Mouse (Mus musculus) brown adipose tissue, adult 24 weeks (tissue): ENCODE results near the gene Nfyc. TPM values are rescaled to one million over a fixed set of nuclear protein-coding genes. Genes with fewer than 3 reads are reported as not detected.

Experiments
- H3K27ac ChIP-seq: fragments of 200-500 bp; replicated peaks from 2 replicates; pipeline ENCODE4 v1.5.1; 2012; ENCODE audit warnings: low read depth, mild to moderate bottlenecking, low read length
- H3K4me1 ChIP-seq: fragments of 200-500 bp; 2 replicates; pipeline ENCODE4 v1.6.1; 2012; ENCODE audit warnings: low read length, mixed read lengths; ENCODE audit not compliant: control insufficient read depth, insufficient read depth, insufficient read length
- H3K4me3 ChIP-seq: fragments of 200-500 bp; 2 replicates; pipeline ENCODE4 v1.5.1; 2012; ENCODE audit warnings: low read depth, mild to moderate bottlenecking, low read length, moderate library complexity; ENCODE audit not compliant: insufficient read depth
- polyA plus RNA-seq: library from polyadenylated mRNA; stranded (reverse); fragments of >200 nt; gene quantifications from 2 replicates; pipeline ENCODE4 v1.2.4, GENCODE M21; 2012; ENCODE audit not compliant: missing spikeins, insufficient read depth, insufficient read length

Nfyc gene
- polyA plus RNA-seq = 37.2 and 49.9 TPM in 2 replicates

DNA sequence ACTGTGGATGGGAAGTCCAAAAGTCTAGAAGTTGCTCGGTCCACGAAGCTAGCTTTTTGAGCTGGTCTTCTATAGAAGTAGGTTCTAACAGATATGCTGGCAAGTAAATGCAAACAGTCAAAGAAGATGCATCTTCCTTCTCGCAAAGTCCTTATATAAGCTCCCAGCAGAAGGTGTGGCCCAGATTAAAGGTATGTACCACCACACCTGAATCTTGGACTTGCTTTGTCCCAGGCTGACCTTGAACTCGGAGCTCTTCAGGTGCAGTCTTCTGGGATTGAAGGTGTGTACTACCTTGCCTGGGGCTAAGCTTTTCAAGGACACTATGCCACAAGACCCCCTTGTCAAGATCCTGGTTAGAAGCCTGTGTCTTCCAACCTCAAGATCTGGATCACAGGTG lies at the start of gene Nfyc:
TSS of gene Nfyc (minus strand) at position 101 of the 400 bp plus-strand sequence.
- no peak within 1 kb of the TSS for H3K27ac ChIP-seq
- H3K4me3 ChIP-seq = no peak within 1 kb of the TSS
- no peaks in the 10 kb centered on the region for H3K4me1 ChIP-seq

DNA sequence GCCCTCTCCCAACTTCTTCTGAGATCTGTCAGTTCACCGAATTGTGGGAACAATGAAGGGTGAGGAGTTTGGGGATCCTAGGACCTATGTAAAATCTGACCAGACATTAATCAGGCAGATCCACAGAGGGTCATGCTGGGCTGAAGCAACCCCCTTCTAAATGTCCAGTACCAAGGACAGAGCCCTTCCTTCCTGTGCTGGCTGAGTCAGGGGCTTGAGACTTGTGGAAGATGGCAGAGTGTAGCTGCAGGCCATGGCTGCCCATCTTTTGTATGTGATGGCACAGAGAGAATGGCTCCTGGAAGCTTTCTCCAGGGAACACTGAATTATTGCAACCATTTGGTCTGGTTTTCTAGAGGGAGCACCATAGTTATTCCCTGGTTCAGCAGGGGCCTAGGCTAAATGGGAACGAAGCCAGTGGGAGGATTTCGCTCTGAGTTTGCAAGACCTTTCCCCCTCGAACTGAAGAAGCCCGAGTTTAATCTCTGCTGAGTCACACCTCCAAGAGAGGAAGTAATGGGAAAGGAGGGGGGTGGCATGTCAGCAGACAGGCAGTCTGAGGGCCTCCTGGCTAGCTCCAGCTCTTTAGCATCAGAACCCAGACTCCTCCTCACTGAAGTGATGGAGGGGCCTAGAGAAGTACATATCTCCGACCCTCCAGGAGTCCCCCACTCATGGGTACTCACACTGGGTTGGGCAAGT lies 49.5 kb upstream of the Nfyc start:
- Histone ChIP-seq H3K27ac (no peak overlapping the region), H3K4me1 (peaks cover 5% of the 10 kb centered on the region; the same call in 1 of the 2 replicates), H3K4me3 (no peak overlapping the region)

DNA sequence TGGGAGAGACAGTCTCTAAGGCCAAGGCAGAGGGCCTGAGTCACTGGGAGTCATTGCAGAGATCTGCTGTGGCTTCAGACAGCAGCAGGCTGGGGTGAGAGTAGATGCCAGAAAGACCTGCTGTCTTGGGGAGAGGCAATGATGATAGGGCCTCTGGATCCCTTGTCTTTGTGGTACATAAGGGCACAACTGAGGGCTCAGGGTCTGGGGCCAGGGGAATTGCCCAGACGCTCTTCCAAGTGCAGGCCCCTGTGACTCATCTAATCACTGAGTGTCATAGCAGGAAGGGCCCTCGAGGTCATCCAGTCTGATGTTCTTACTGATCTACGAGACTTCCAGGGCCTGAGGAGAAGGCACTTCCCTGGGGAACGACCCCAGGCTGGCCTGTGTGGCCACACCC lies 48.0 kb upstream of the Nfyc start:
- Histone ChIP-seq H3K27ac (no peak overlapping the region), H3K4me1 (no peaks in the 10 kb centered on the region), H3K4me3 (no peak overlapping the region)

DNA sequence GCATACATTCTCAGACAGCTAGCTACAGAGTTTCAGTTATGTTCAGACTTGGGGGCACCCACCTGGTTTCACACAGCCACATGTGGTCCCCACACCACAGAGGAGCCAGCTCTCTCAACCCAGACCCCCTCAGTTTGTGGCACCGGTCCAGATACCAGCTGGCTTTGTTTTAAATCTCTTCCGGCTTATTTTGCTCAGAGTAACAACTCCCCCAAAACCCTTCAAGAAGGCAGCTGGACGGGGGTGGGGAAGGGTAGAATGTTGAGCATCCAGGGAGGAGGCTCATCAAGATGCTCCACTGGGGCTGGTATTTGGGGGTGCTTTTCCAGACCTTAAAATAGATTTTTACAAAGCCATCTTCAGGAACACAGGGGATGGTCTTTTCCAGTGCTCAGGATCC lies 47.4 kb upstream of the Nfyc start:
- no peak overlapping the region for H3K4me3 ChIP-seq
- no peaks in the 10 kb centered on the region for H3K4me1 ChIP-seq
- no peak overlapping the region for H3K27ac ChIP-seq

DNA sequence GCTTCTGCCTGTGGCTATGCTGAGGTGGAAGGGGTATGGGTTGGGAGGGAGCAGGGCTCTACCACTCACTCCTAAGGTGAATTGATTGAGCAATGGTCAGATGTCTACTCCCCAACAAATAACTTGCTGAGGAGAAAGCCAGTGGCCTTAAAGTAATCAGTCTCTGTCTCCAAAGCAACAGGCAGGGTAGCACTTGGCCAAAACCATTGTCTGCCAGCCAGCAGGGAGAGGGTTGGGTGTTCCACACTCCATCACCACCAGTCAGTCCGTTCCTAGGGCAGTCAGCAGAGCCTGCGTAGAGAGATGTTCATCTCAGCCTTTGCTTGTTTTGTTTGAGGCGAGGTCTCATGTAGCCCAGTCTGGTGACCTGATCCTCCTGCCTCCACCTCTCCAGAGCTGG lies 44.6 kb upstream of the Nfyc start:
- H3K27ac ChIP-seq = no peak overlapping the region
- H3K4me3 ChIP-seq = no peak overlapping the region
- no peaks in the 10 kb centered on the region for H3K4me1 ChIP-seq

DNA sequence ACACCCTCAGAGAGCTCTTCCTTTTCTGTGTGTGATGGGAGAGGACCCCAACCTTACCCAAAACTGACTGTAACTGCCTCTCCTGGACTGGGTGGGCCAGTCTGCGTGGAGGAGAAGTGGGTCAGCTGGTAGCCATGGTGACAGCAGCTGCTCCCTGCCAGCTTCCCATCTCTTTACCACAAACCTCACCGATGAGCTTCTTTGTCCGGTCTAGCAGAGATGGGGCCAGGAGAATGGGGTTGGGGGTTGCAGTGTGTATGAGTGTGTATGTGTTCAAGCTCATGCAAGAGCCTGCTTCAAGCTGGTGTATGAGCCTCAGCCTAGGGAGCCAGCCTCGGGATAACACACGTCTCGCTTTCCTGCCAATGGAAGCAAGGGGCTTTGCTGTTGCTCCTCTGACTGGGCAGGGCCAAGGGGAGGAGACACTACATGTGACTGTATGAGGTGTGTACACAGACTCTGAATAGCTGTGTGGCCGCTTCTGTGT lies 38.9 kb upstream of the Nfyc start:
- H3K4me1 ChIP-seq = no peaks in the 10 kb centered on the region
- H3K27ac ChIP-seq = no peak overlapping the region
- no peak overlapping the region for H3K4me3 ChIP-seq

DNA sequence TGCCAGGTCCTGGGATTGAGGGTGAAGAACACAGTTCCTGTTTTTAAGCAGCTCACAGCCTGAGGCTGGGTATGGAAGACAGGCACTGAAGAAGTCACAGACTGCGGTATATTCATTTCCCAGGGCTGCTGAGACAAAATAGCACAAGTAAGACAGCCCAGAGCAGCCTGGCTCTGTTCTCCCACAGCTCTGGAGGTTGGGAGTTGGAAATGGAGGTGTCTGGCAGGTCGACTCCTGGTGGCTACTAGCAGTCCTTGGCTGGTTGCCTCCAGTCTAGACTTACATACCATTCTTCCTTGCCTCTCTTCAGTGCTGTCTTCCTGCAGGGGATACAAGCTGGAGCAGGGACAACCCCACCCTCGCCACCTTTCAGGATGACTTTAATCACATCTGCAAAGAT lies 37.6 kb upstream of the Nfyc start:
- H3K4me3 ChIP-seq = no peak overlapping the region
- H3K4me1 ChIP-seq = no peaks in the 10 kb centered on the region
- no peak overlapping the region for H3K27ac ChIP-seq

DNA sequence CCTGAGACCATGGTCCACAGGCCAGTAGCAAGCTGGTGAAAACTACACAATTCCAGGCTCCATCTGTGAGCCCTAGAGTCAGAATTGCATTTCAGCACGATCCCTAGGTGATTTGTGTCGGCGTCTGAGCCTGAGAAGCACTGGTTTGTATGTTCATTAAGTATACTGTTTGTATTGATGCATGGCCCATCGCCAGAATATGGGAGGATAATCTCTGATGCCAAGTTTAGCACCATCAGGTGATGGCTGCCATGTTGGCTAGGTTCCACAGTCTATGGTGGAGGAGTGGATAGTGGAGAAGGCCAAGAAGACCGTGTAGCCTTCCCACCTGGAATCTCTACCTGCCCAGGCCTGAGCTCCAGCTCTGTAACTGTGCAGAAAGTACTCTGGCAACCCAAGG lies 36.9 kb upstream of the Nfyc start:
- no peak overlapping the region for H3K27ac ChIP-seq
- no peaks in the 10 kb centered on the region for H3K4me1 ChIP-seq
- no peak overlapping the region for H3K4me3 ChIP-seq

DNA sequence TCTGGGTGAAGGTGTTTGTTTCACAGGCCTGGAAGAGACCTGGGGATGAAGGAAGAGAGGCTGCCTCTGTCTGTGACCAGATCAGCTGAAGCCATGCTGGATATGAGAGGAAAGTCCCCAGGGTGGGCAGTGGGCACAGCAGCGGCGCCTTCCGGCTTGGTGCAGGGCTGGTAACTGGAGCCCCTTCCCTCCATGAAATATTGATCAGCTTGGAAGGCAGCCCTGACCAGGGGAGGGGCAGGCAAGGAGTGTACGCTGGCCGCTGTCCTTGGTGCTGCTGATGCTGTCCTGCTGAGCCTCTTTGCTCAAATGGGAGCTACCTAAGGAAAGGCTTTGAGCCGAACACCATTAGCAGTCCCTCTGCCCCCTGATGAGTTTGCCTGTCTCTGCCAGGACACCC lies 34.8 kb upstream of the Nfyc start:
- Histone ChIP-seq H3K27ac (no peak overlapping the region), H3K4me1 (no peaks in the 10 kb centered on the region), H3K4me3 (no peak overlapping the region)

DNA sequence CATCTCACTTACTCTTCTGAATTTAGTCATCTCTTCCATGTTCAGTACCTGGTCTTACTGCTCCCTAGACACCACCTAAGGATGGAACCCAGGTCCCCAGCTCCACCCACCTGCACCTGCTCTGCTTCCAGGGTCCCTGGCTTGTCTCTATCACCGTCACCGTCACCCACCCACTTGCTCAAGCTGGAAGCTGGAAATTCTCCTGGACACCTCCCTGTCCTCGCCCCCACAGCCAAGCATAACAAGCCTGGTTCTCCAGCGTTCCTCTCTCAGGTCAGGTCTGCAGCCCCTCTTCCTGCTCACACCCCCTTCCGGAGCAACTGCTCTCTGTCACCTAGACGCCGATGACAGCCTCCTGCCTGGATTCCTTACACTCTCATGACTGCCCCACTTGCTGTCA lies 28.5 kb upstream of the Nfyc start:
- H3K4me3 ChIP-seq = no peak overlapping the region
- H3K4me1 ChIP-seq = no peaks in the 10 kb centered on the region
- no peak overlapping the region for H3K27ac ChIP-seq

DNA sequence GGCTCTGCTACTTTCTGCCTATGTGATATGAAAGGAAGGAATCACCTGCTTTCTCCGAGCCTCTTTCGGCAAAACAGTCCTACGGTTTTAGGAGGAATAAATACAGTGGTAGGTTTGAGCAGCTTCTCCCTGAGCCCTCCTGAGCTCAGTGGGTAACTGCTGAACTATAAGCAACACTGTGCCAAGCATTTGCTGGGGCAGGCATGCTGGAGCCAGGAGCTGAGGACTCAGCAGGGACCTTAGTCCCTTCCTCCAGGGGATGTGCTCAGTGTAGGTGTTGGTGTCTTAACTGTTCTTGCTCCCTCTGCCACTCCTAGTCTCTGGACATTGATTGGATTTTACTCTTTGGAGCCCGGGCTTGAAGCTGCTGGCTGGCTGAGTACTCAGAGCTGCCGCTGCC lies 25.0 kb upstream of the Nfyc start:
- no peak overlapping the region for H3K4me3 ChIP-seq
- H3K4me1 ChIP-seq = no peaks in the 10 kb centered on the region
- H3K27ac ChIP-seq = no peak overlapping the region

DNA sequence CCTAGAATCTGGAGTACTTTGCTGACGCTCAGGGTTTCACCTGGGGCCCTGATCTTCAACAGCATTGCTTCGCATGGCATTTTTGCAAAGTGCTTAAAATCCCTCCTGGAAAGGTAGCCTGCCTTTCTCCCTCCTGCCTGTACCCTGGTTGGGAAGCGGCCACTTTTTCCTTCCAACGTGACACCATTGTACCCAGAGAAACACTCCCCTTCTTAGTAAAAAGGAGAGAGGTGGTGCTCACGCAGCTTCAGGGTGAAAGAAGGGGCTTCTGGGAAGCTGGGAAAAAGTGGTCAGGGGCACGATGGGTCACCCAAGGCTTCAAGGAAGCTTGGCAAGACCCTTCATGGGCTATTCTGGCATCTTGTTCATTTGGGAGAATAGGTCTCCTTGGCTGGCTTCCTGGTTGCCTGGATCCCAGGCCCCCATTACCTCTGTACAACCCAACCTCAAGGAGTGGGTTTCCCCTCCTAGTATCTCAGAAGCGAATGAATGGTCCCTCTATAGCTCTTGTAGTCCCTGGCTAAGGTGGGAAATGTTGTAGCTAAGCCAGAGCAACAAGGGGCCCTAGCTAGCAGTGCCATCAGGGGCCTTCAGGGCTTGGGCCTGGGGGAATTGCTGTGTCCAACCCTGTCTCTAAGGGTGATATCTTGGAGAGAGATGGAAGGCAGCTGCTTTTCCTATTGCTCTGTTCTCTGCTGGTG lies 24.1 kb upstream of the Nfyc start:
- Histone ChIP-seq H3K4me3 (no peak overlapping the region), H3K27ac (no peak overlapping the region), H3K4me1 (no peaks in the 10 kb centered on the region)

DNA sequence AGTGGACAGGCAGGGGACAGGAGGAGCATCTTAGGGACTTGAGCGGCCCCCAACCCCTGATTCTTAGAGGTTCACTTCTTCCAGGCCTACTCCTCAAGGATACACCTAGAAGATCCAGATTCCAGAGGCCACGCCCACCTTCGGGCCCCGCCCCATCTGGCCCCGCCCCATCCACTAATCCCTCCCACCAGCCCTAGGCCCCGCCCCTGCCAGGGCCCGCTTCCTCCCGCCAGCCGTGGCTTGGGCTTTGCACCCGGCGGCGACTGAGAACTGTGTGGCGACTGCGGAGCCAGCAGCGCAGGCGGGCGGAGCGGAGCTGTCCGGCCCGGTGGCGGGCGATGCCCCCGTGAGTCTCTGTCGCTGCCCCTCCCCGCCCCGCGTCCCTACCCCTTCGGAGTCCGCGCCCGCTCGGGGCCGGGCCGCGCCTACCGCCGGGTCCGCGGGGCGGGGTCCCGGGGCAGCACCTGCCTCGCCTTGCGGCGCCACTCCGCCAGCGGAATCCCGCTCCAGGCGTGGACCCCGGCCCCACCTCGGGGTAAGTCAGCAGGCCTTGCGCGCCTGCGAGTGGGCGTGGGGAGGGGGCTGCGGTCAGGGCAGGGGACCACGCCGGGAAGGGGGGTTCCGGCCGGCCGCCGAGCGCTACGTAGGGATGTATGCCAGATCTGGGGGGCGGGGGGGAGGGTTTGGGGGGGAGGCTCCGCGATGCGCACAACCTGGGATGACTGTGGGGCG lies 23.4 kb upstream of the Nfyc start, which contains the start of gene Rims3:
TSS of gene Rims3 (plus strand) at position 229 of the 732 bp plus-strand sequence.
- Histone ChIP-seq H3K4me1 (no peaks in the 10 kb centered on the region), H3K4me3 (peak within 1 kb of the TSS; percentile 49), H3K27ac (no peak within 1 kb of the TSS)

DNA sequence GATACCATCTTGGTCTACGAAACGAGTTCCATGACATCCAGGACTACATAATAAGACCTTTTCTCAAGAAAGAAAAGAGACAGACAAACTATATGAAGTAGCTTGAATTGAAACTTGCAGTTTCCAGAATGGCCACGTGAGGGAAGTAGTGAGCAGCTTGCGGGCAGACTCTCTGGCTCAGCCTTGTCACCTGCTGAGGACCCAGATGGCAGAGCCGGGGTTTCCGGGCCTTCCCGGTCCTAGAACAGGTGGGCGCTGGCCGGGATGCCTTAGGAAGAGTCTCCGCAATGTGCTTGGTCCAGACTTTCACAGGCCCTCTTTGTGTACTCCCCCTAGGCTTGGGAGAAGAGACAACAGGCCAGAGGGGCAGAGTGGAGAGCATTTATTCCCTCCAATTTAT lies 19.6 kb upstream of the Nfyc start:
- no peak overlapping the region for H3K4me3 ChIP-seq
- H3K27ac ChIP-seq = no peak overlapping the region
- H3K4me1 ChIP-seq = no peaks in the 10 kb centered on the region

DNA sequence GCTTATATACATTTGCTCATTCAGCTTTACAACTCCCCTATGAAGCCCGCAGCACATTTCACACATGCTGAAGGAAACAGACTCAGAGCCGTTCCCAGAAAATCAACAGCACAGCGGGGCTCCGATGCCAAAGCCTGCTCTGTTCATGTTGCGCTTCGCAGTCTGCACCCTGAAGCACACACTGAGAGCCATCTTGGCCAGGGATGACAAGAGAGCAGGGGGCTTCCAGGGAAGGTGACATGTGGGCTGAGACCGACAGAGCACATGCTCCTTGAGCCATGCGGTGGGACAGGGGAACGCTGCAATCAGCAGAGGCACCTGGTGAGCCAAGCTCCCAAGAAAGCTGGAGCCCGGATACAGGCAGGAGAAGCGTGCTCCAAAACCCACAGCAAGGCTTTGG lies 18.1 kb upstream of the Nfyc start:
- Histone ChIP-seq H3K27ac (no peak overlapping the region), H3K4me1 (no peaks in the 10 kb centered on the region), H3K4me3 (no peak overlapping the region)
